Mouse (Mus musculus): Measurements from ENCODE around the gene Slc39a13.

GRCm38 (mm10) chr2:91081775-91082695 is 11.8 kb upstream of the Slc39a13 start, which contains the start of gene Spi1:
- no peak for TF ChIP-seq CTCF (IDR thresholded peaks at IDR 0.05; ENCODE audit: extremely low read depth, insufficient read length, insufficient replicate concordance, low read depth, low read length)
- TF ChIP-seq POLR2A (IDR thresholded peaks at IDR 0.05; ENCODE audit: low read depth, low read length): no peak

Data from small intestine, adult 2 months (tissue).